Mouse (Mus musculus) embryonic fibroblast, embryonic 13.5 days (primary cell): ENCODE data around the gene Kif1b.

ENCODE experiments used
- CTCF ChIP-seq: IDR thresholded peaks from 2 replicates; pipeline ENCODE4 v1.5.1; 2011; ENCODE audit warnings: mild to moderate bottlenecking, control low read depth, low read length, moderate library complexity, borderline replicate concordance; ENCODE audit not compliant: insufficient read depth
- POLR2A ChIP-seq: IDR thresholded peaks from 2 replicates; pipeline ENCODE4 v1.6.1; 2011; ENCODE audit warnings: low read depth, mild to moderate bottlenecking, control low read depth, low read length, moderate library complexity

- TF ChIP-seq CTCF (no peak), POLR2A (no peak)
These were observed 169.0 kb downstream of the Kif1b start for GRCm38 (mm10) chr4:149138515-149138914.
